Comparison of ENCODE assay signal across 25 mouse cellular contexts in genomic region chr1:80040409-80040808, GRCm38 (mm10).
DNase-seq lines count a peak whose midpoint lies in the region; ATAC-seq and TF ChIP-seq lines count a peak whose summit lies in the region.
"Had no signal": no experiment of that assay in that cellular context is flagged by ENCODE, and none has a peak within 500 bp of the region (broad histone marks: within the 10 kb centered on the region; RNA-seq: fewer than 3 reads in every experiment).

No protein-coding gene starts in this region.

- no peaks in the 10 kb centered on the region for H3K9me3 ChIP-seq in forebrain, postnatal 0 days (ENCODE audit: low read length)
- H3K9me3 ChIP-seq in forebrain, embryonic 10.5 days: no peaks in the 10 kb centered on the region
- H3K9me3 ChIP-seq in midbrain, embryonic 15.5 days: no peaks in the 10 kb centered on the region
- H3K9me3 ChIP-seq in midbrain, embryonic 13.5 days: no peaks in the 10 kb centered on the region
- no peaks in the 10 kb centered on the region for H3K9me3 ChIP-seq in liver, embryonic 14.5 days (ENCODE audit: control insufficient read depth, low read length)
- H3K9me3 ChIP-seq: embryonic facial prominence, embryonic 10.5 days; embryonic facial prominence, embryonic 15.5 days; hindbrain, embryonic 15.5 days; kidney, embryonic 15.5 days; limb, embryonic 12.5 days; liver, embryonic 15.5 days; neural tube, embryonic 13.5 days had no signal

- TF ChIP-seq CTCF in forebrain, postnatal 0 days (IDR thresholded peaks at IDR 0.05; ENCODE audit: low read depth): no peak
- TF ChIP-seq CTCF in liver, embryonic 14.5 days (IDR thresholded peaks at IDR 0.05; ENCODE audit: low read depth): no peak

- no peak overlapping the region for H3K4me3 ChIP-seq in forebrain, postnatal 0 days (ENCODE audit: low read depth, low read length)
- no peak overlapping the region for H3K4me3 ChIP-seq in forebrain, embryonic 10.5 days
- H3K4me3 ChIP-seq in midbrain, embryonic 15.5 days: no peak overlapping the region
- H3K4me3 ChIP-seq in midbrain, embryonic 13.5 days (replicated peaks): no peak overlapping the region
- no peak overlapping the region for H3K4me3 ChIP-seq in liver, embryonic 14.5 days (ENCODE audit: insufficient read depth in 1 of 2, low read depth in 2 of 2, low read length in 2 of 2)
- H3K4me3 ChIP-seq: embryonic facial prominence, embryonic 10.5 days; embryonic facial prominence, embryonic 15.5 days; hindbrain, embryonic 15.5 days; kidney, embryonic 15.5 days; limb, embryonic 12.5 days; liver, embryonic 15.5 days; neural tube, embryonic 13.5 days had no signal

- no peak overlapping the region for H3K9ac ChIP-seq in forebrain, postnatal 0 days
- H3K9ac ChIP-seq in midbrain, embryonic 15.5 days: no peak overlapping the region
- no peak overlapping the region for H3K9ac ChIP-seq in midbrain, embryonic 13.5 days (replicated peaks)
- no peak overlapping the region for H3K9ac ChIP-seq in liver, embryonic 14.5 days (replicated peaks)
- H3K9ac ChIP-seq: embryonic facial prominence, embryonic 15.5 days; hindbrain, embryonic 15.5 days; kidney, embryonic 15.5 days; limb, embryonic 12.5 days; liver, embryonic 15.5 days; neural tube, embryonic 13.5 days had no signal

- no peaks in the 10 kb centered on the region for H3K4me1 ChIP-seq in forebrain, postnatal 0 days (ENCODE audit: insufficient read depth)
- peaks cover 5% of the 10 kb centered on the region; the same call in 1 of the 2 replicates for H3K4me1 ChIP-seq in forebrain, embryonic 10.5 days
- H3K4me1 ChIP-seq in midbrain, embryonic 15.5 days: no peaks in the 10 kb centered on the region
- H3K4me1 ChIP-seq in midbrain, embryonic 13.5 days (replicated peaks): no peaks in the 10 kb centered on the region
- no peaks in the 10 kb centered on the region; a peak in 1 of 4 replicates for H3K4me1 ChIP-seq in liver, embryonic 14.5 days (replicated peaks; ENCODE audit: control insufficient read depth in 2 of 2, insufficient read depth in 2 of 2, low read length in 1 of 2)
- H3K4me1 ChIP-seq: embryonic facial prominence, embryonic 15.5 days; hindbrain, embryonic 15.5 days; kidney, embryonic 15.5 days; limb, embryonic 12.5 days; neural tube, embryonic 13.5 days had no signal

- TF ChIP-seq EP300 in liver, embryonic 14.5 days (IDR thresholded peaks at IDR 0.05; ENCODE audit: low read depth): peak; percentile 28; the same call in 1 of the 2 replicates

- H3K27ac ChIP-seq in forebrain, postnatal 0 days (ENCODE audit: low read depth, low read length): no peak overlapping the region
- no peak overlapping the region for H3K27ac ChIP-seq in forebrain, embryonic 10.5 days
- H3K27ac ChIP-seq in midbrain, embryonic 15.5 days: no peak overlapping the region
- no peak overlapping the region for H3K27ac ChIP-seq in midbrain, embryonic 13.5 days
- H3K27ac ChIP-seq in liver, embryonic 14.5 days: no peak overlapping the region
- H3K27ac ChIP-seq: embryonic facial prominence, embryonic 10.5 days; embryonic facial prominence, embryonic 15.5 days; hindbrain, embryonic 15.5 days; kidney, embryonic 15.5 days; limb, embryonic 12.5 days; liver, embryonic 15.5 days; neural tube, embryonic 13.5 days had no signal

- no peaks in the 10 kb centered on the region for H3K36me3 ChIP-seq in forebrain, postnatal 0 days (ENCODE audit: insufficient read depth)
- H3K36me3 ChIP-seq in forebrain, embryonic 10.5 days (replicated peaks): no peaks in the 10 kb centered on the region
- H3K36me3 ChIP-seq in midbrain, embryonic 15.5 days (replicated peaks): no peaks in the 10 kb centered on the region
- H3K36me3 ChIP-seq in midbrain, embryonic 13.5 days: no peaks in the 10 kb centered on the region
- H3K36me3 ChIP-seq in liver, embryonic 14.5 days (replicated peaks; ENCODE audit: control insufficient read depth, insufficient read depth, low read depth): no peaks in the 10 kb centered on the region
- H3K36me3 ChIP-seq: embryonic facial prominence, embryonic 10.5 days; embryonic facial prominence, embryonic 15.5 days; hindbrain, embryonic 15.5 days; kidney, embryonic 15.5 days; limb, embryonic 12.5 days; liver, embryonic 15.5 days; neural tube, embryonic 13.5 days had no signal

- H3K4me2 ChIP-seq in forebrain, postnatal 0 days (ENCODE audit: low read depth): no peak overlapping the region
- H3K4me2 ChIP-seq in midbrain, embryonic 15.5 days: no peak overlapping the region
- no peak overlapping the region for H3K4me2 ChIP-seq in midbrain, embryonic 13.5 days (replicated peaks)
- no peak overlapping the region for H3K4me2 ChIP-seq in liver, embryonic 14.5 days (ENCODE audit: low read depth)
- H3K4me2 ChIP-seq: embryonic facial prominence, embryonic 15.5 days; heart, embryonic 11.5 days; hindbrain, embryonic 15.5 days; kidney, embryonic 15.5 days; limb, embryonic 12.5 days; liver, embryonic 15.5 days; neural tube, embryonic 13.5 days had no signal

- 79% methylated on average over 3 of the region's 3 CpGs for WGBS in forebrain, postnatal 0 days
- 93% methylated on average over 3 of the region's 3 CpGs for WGBS in forebrain, embryonic 10.5 days
- WGBS in midbrain, embryonic 15.5 days: 91% methylated on average over 3 of the region's 3 CpGs
- 88% methylated on average over 3 of the region's 3 CpGs for WGBS in midbrain, embryonic 13.5 days
- 43% methylated on average over 3 of the region's 3 CpGs for WGBS in liver, embryonic 14.5 days (ENCODE audit: insufficient replicate concordance)

- DNase-seq in forebrain, postnatal 0 days: no peak
- DNase-seq in forebrain, embryonic 10.5 days (ENCODE audit: extremely low spot score, low spot score): no peak
- DNase-seq in liver, embryonic 14.5 days (ENCODE audit: low read depth in 3 of 3, low spot score in 3 of 3): no peak
- DNase-seq in heart, postnatal 14 days: no peak
- DNase-seq in gastrocnemius, postnatal 36 days: no peak
- DNase-seq: adrenal gland, postnatal 14 days; cerebellum, adult 2 months; cerebellum, postnatal 14 days; gastrocnemius, postnatal 25 days; heart, adult 18-20 months; kidney, adult 18-20 months; kidney, postnatal 25 days; lung, postnatal 36 days; thymus, adult 2 months; thymus, postnatal 36 days had no signal

- intact Hi-C loops in heart, postnatal 14 days (cut with DNase I): no loop called here
- intact Hi-C loops in gastrocnemius, postnatal 36 days (cut with DNase I): no loop called here

- no peaks in the 10 kb centered on the region; the same call in 1 of the 2 replicates for H3K27me3 ChIP-seq in forebrain, postnatal 0 days (ENCODE audit: insufficient read depth, low read length)
- no peaks in the 10 kb centered on the region for H3K27me3 ChIP-seq in forebrain, embryonic 10.5 days (ENCODE audit: poor library complexity, severe bottlenecking)
- H3K27me3 ChIP-seq in midbrain, embryonic 15.5 days (replicated peaks): no peaks in the 10 kb centered on the region
- H3K27me3 ChIP-seq in midbrain, embryonic 13.5 days: no peaks in the 10 kb centered on the region
- no peaks in the 10 kb centered on the region for H3K27me3 ChIP-seq in liver, embryonic 14.5 days (ENCODE audit: control insufficient read depth, insufficient read depth, low read length)
- H3K27me3 ChIP-seq: embryonic facial prominence, embryonic 15.5 days; hindbrain, embryonic 15.5 days; kidney, embryonic 15.5 days; limb, embryonic 12.5 days; neural tube, embryonic 13.5 days had no signal

- ATAC-seq in forebrain, postnatal 0 days: peak; percentile 87
- 0 out of 2 replicates have a peak, but pooled peaks have one; percentile 39 for ATAC-seq in midbrain, embryonic 15.5 days (replicated peaks)
- ATAC-seq in midbrain, embryonic 13.5 days: no peak
- peak; percentile 52; the same call in 1 of the 2 replicates for ATAC-seq in liver, embryonic 14.5 days (ENCODE audit: insufficient read depth)
